Mouse (Mus musculus): Measurements from ENCODE around the gene Med27.

- TF ChIP-seq CTCF (IDR thresholded peaks at IDR 0.05; ENCODE audit: borderline replicate concordance, control insufficient read depth, extremely low read depth, insufficient read depth, low read length, poor library complexity): no peak
- no peak for TF ChIP-seq POLR2A (IDR thresholded peaks at IDR 0.05; ENCODE audit: control insufficient read depth, extremely low read depth, insufficient read depth, low read length, poor library complexity)
Measured at GRCm38 (mm10) chr2:29537334-29537733, 190.7 kb downstream of the Med27 start.
